In the genomic region with DNA sequence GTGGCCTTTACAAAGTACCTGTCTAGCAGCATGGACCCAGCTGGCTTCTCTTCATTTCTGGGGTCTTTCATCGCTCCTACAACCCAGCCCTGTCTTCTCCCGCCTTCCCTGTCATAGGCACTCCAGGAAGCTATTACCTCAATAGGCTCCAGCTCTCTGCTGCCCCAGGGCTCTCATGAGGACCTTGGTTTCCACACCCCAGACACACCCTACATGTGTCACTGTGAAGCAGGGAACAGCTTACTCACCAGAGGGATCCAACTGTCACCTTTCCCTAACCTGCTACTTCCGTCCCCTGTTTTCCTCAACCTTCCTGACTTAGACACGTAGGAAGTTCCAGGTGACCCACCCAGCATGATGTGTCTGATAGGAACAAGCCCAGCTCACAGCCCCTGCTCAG, we compare ENCODE assay signal across 29 mouse cellular contexts. TPM values are rescaled to one million over a fixed set of nuclear protein-coding genes. Genes with fewer than 3 reads are reported as not detected.
DNase-seq lines count a peak whose midpoint lies in the region; ATAC-seq and TF ChIP-seq lines count a peak whose summit lies in the region.
"Had no signal": no experiment of that assay in that cellular context is flagged by ENCODE, and none has a peak within 500 bp of the region (broad histone marks: within the 10 kb centered on the region; RNA-seq: fewer than 3 reads in every experiment).

No protein-coding gene starts in this region.

- peak overlapping the region; percentile 17; the same call in 1 of the 2 replicates for H3K27ac ChIP-seq in kidney, adult 2 months (ENCODE audit: insufficient read depth, low read depth, low read length)
- H3K27ac ChIP-seq in intestine, postnatal 0 days (ENCODE audit: low read depth, low read length) = peak overlapping the region; percentile 82
- peak overlapping the region; percentile 100 for H3K27ac ChIP-seq in small intestine, adult 2 months (ENCODE audit: insufficient read depth, low read depth, low read length)
- H3K27ac ChIP-seq in hindbrain, embryonic 11.5 days (ENCODE audit: low read depth, low read length) = no peak overlapping the region
- H3K27ac ChIP-seq: heart, adult 2 months; heart, embryonic 10.5 days; hindbrain, embryonic 12.5 days had no signal

- peak; percentile 80 for ATAC-seq in intestine, postnatal 0 days
- ATAC-seq in hindbrain, embryonic 11.5 days (ENCODE audit: low FRiP score) = no peak
- ATAC-seq: activated CD4-positive, CD25-positive, alpha-beta regulatory T cell, adult 4 months; forebrain, embryonic 14.5 days; forebrain, postnatal 0 days had no signal

- H3K9me3 ChIP-seq in intestine, postnatal 0 days (ENCODE audit: control insufficient read depth) = no peaks in the 10 kb centered on the region
- H3K9me3 ChIP-seq in hindbrain, embryonic 11.5 days (ENCODE audit: control insufficient read depth, low read length) = no peaks in the 10 kb centered on the region
- H3K9me3 ChIP-seq: embryonic facial prominence, embryonic 15.5 days; heart, embryonic 10.5 days; heart, embryonic 13.5 days; hindbrain, embryonic 12.5 days; hindbrain, embryonic 15.5 days had no signal

- H3K27me3 ChIP-seq in kidney, adult 2 months (replicated peaks; ENCODE audit: control insufficient read depth, insufficient read depth, low read length) = no peaks in the 10 kb centered on the region
- no peaks in the 10 kb centered on the region for H3K27me3 ChIP-seq in intestine, postnatal 0 days (replicated peaks; ENCODE audit: control insufficient read depth, insufficient read depth, low read length)
- no peaks in the 10 kb centered on the region for H3K27me3 ChIP-seq in small intestine, adult 2 months (ENCODE audit: control insufficient read depth, insufficient read depth, low read length)
- no peaks in the 10 kb centered on the region for H3K27me3 ChIP-seq in hindbrain, embryonic 11.5 days (ENCODE audit: control insufficient read depth, insufficient read depth, low read length)
- H3K27me3 ChIP-seq: embryonic facial prominence, embryonic 15.5 days; heart, embryonic 13.5 days; hindbrain, embryonic 12.5 days; hindbrain, embryonic 15.5 days had no signal

- 0 out of 2 replicates have a peak overlapping the region, but pooled peaks have one; percentile 17 for H3K9ac ChIP-seq in intestine, postnatal 0 days (ENCODE audit: low read depth, low read length)
- no peak overlapping the region for H3K9ac ChIP-seq in hindbrain, embryonic 11.5 days (ENCODE audit: low read depth, low read length)
- H3K9ac ChIP-seq: embryonic facial prominence, embryonic 15.5 days; forebrain, postnatal 0 days; heart, embryonic 13.5 days; hindbrain, embryonic 12.5 days; hindbrain, embryonic 15.5 days had no signal

- DNase-seq in adrenal gland, postnatal 14 days = peak; percentile 7
- DNase-seq in adrenal gland, adult 8-10 months = no peak
- no peak for DNase-seq in kidney, adult 2 months
- no peak for DNase-seq in kidney, postnatal 4 days
- no peak for DNase-seq in hindbrain, embryonic 11.5 days (ENCODE audit: low spot score)
- no peak for DNase-seq in lung, postnatal 4 days
- DNase-seq: adrenal gland, postnatal 10 days; cerebellum, adult 11 months; cerebellum, adult 2 months; cerebellum, adult 9-11 months; cerebellum, postnatal 25 days; embryo, embryonic 11 days; forebrain, postnatal 0 days; gastrocnemius, postnatal 10 days; gastrocnemius, postnatal 36 days; heart, adult 2 months; heart, postnatal 14 days; heart, postnatal 4 days had no signal

- no peak for TF ChIP-seq POLR2A in kidney, adult 2 months (IDR thresholded peaks at IDR 0.05; ENCODE audit: low read depth, low read length)
- 0 out of 2 replicates have a peak, but pooled peaks have one; percentile 27 for TF ChIP-seq POLR2A in small intestine, adult 2 months (IDR thresholded peaks at IDR 0.05; ENCODE audit: low read depth, low read length)

- H3K36me3 ChIP-seq in kidney, adult 2 months (ENCODE audit: control insufficient read depth, insufficient read depth, low read length) = no peaks in the 10 kb centered on the region
- peaks cover 15% of the 10 kb centered on the region for H3K36me3 ChIP-seq in intestine, postnatal 0 days (ENCODE audit: control insufficient read depth, insufficient read depth)
- H3K36me3 ChIP-seq in small intestine, adult 2 months (ENCODE audit: control insufficient read depth, insufficient read depth, low read length) = peaks cover 20% of the 10 kb centered on the region
- H3K36me3 ChIP-seq in hindbrain, embryonic 11.5 days (ENCODE audit: control insufficient read depth, insufficient read depth, low read length) = no peaks in the 10 kb centered on the region
- H3K36me3 ChIP-seq: hindbrain, embryonic 15.5 days had no signal

- TF ChIP-seq CTCF in kidney, adult 2 months (conservative IDR thresholded peaks at IDR 0.05; ENCODE audit: insufficient read depth, insufficient read length, low read depth, low read length) = no peak
- TF ChIP-seq CTCF in intestine, postnatal 0 days (IDR thresholded peaks at IDR 0.05; ENCODE audit: low read depth) = peak; percentile 40
- no peak for TF ChIP-seq CTCF in small intestine, adult 2 months (IDR thresholded peaks at IDR 0.05; ENCODE audit: extremely low read depth, insufficient read length, insufficient replicate concordance, low read depth, low read length)

- H3K4me3 ChIP-seq in kidney, adult 2 months (ENCODE audit: insufficient read depth, low read depth, low read length) = no peak overlapping the region
- H3K4me3 ChIP-seq in intestine, postnatal 0 days (ENCODE audit: low read depth, low read length) = no peak overlapping the region
- no peak overlapping the region for H3K4me3 ChIP-seq in small intestine, adult 2 months (ENCODE audit: low read depth, low read length)
- no peak overlapping the region for H3K4me3 ChIP-seq in hindbrain, embryonic 11.5 days (ENCODE audit: low read depth, low read length)
- H3K4me3 ChIP-seq: embryonic facial prominence, embryonic 15.5 days; heart, adult 2 months; heart, embryonic 10.5 days; heart, embryonic 13.5 days; hindbrain, embryonic 12.5 days; hindbrain, embryonic 15.5 days had no signal

- H3K4me1 ChIP-seq in kidney, adult 2 months (ENCODE audit: control insufficient read depth, insufficient read depth, low read length) = peaks cover 46% of the 10 kb centered on the region
- peaks cover 5% of the 10 kb centered on the region; the same call in 1 of the 2 replicates for H3K4me1 ChIP-seq in intestine, postnatal 0 days (replicated peaks; ENCODE audit: control insufficient read depth, insufficient read depth, low read length)
- H3K4me1 ChIP-seq in small intestine, adult 2 months (ENCODE audit: control insufficient read depth, insufficient read depth, insufficient read length, low read length) = peaks cover 39% of the 10 kb centered on the region
- H3K4me1 ChIP-seq in hindbrain, embryonic 11.5 days (replicated peaks; ENCODE audit: control insufficient read depth, insufficient read depth, low read length) = no peaks in the 10 kb centered on the region

- 90% methylated on average over 4 of the region's 4 CpGs for WGBS in kidney, adult 2 months
- 44% methylated on average over 4 of the region's 4 CpGs for WGBS in intestine, postnatal 0 days
- 58% methylated on average over 4 of the region's 4 CpGs for WGBS in small intestine, adult 2 months
- 94% methylated on average over 4 of the region's 4 CpGs for WGBS in hindbrain, embryonic 11.5 days

- peak overlapping the region; percentile 4; the same call in 1 of the 2 replicates for H3K4me2 ChIP-seq in intestine, postnatal 0 days (replicated peaks; ENCODE audit: low read depth)
- no peak overlapping the region for H3K4me2 ChIP-seq in hindbrain, embryonic 11.5 days (replicated peaks; ENCODE audit: low read depth, low read length)
- H3K4me2 ChIP-seq: embryonic facial prominence, embryonic 15.5 days; heart, embryonic 13.5 days; hindbrain, embryonic 12.5 days; hindbrain, embryonic 15.5 days had no signal

RNA-seq across cellular contexts. Expression of a gene that starts 57.6 kb away (rescaled TPM):
- total RNA-seq in adrenal gland, postnatal 14 days (2021) = 20.7 and 20.8 TPM in 2 replicates
- total RNA-seq in adrenal gland, adult 8-10 months (2022) = 10 to 100 TPM; 32.4 to 41.5 (median 36.8) TPM
- polyA plus RNA-seq in kidney, adult 2 months (2012; rRNA removed) = 15.7 and 18.3 TPM in 2 replicates
- 26.1 and 26.5 TPM in 2 replicates for polyA plus RNA-seq in intestine, postnatal 0 days (2015; fragmentation: Nextera tagmentation; extraction: Ambion mirVana)
- polyA plus RNA-seq in small intestine, adult 2 months (2012; rRNA removed) = 9.7 and 18.6 TPM in 2 replicates
- polyA plus RNA-seq in hindbrain, embryonic 11.5 days (2014; fragmentation: Nextera tagmentation; extraction: Ambion mirVana) = 55.4 and 56.8 TPM in 2 replicates

RNA-seq across cellular contexts. Expression of a gene that starts 57.8 kb away (rescaled TPM):
- 0.30 and 0.44 TPM in 2 replicates for total RNA-seq in adrenal gland, postnatal 14 days (2021)
- total RNA-seq in adrenal gland, adult 8-10 months (2022) = under 1 TPM; 0.07 to 0.12 (median 0.10) TPM
- polyA plus RNA-seq in kidney, adult 2 months (2012; rRNA removed) = 0.04 and 0.06 TPM in 2 replicates
- 0.04 TPM in 1 of 2 replicates, not detected in the other for polyA plus RNA-seq in intestine, postnatal 0 days (2015; fragmentation: Nextera tagmentation; extraction: Ambion mirVana)
- not detected in 2 replicates for polyA plus RNA-seq in small intestine, adult 2 months (2012; rRNA removed)
- 0.32 TPM in 1 of 2 replicates, not detected in the other for polyA plus RNA-seq in hindbrain, embryonic 11.5 days (2014; fragmentation: Nextera tagmentation; extraction: Ambion mirVana)
- total RNA-seq: gastrocnemius, postnatal 10 days; gastrocnemius, postnatal 36 days; granulocyte monocyte progenitor cell, adult 5-6 weeks; heart, adult 2 months; heart, postnatal 14 days; heart, postnatal 4 days had no signal
- polyA plus RNA-seq: activated CD4-positive, CD25-positive, alpha-beta regulatory T cell, adult 4 months; cerebellum, adult 2 months; embryonic facial prominence, embryonic 11.5 days; heart, embryonic 10.5 days; heart, embryonic 13.5 days had no signal
